14 mouse cellular contexts compared by ENCODE assay signal in the genomic region with DNA sequence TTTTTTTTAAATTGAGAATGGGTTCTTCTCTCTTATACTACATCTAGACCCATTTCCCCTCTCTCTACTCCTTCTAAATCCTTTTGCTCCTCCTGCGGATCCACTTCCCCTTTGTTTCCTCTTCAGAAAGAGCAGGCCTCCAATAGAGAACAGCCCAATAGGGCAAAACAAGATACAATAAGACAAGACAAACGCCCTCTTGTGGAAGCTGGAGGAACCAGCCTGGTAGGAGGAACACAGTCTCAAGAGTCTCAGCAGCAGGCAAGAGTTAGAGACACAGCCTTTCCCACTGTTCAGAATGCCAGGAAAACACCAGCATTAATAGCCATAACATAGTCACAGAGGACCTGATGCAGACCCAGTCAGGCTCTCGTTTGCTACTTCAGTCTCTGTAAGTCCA.
DNase-seq lines count a peak whose midpoint lies in the region; ATAC-seq and TF ChIP-seq lines count a peak whose summit lies in the region.
"Had no signal": no experiment of that assay in that cellular context is flagged by ENCODE, and none has a peak within 500 bp of the region (broad histone marks: within the 10 kb centered on the region; RNA-seq: fewer than 3 reads in every experiment).

No protein-coding gene starts in this region.

- H3K79me2 ChIP-seq in liver, adult 2 months (ENCODE audit: control insufficient read depth, insufficient read depth, low read length): no peaks in the 10 kb centered on the region

- no peak for TF ChIP-seq CTCF in liver, adult 2 months (IDR thresholded peaks at IDR 0.05; ENCODE audit: low read depth, low read length)
- TF ChIP-seq CTCF in forebrain, postnatal 0 days (IDR thresholded peaks at IDR 0.05; ENCODE audit: low read depth): no peak

- H3K9ac ChIP-seq in hindbrain, embryonic 13.5 days: no peak overlapping the region
- H3K9ac ChIP-seq in liver, adult 2 months (ENCODE audit: low read depth, low read length): no peak overlapping the region
- H3K9ac ChIP-seq in ES-E14 (ENCODE audit: insufficient read depth, low read depth, low read length, poor library complexity, severe bottlenecking): no peak overlapping the region
- H3K9ac ChIP-seq in forebrain, postnatal 0 days: no peak overlapping the region
- H3K9ac ChIP-seq: heart, embryonic 13.5 days; hindbrain, embryonic 15.5 days had no signal

- ATAC-seq in hindbrain, embryonic 13.5 days (ENCODE audit: low FRiP score): no peak
- no peak for ATAC-seq in forebrain, postnatal 0 days

- 39% methylated on average over 3 of the region's 3 CpGs for WGBS in hindbrain, embryonic 10.5 days
- 45% methylated on average over 3 of the region's 3 CpGs for WGBS in hindbrain, embryonic 13.5 days
- 43% methylated on average over 3 of the region's 3 CpGs for WGBS in liver, adult 2 months
- 54% methylated on average over 3 of the region's 3 CpGs for WGBS in forebrain, postnatal 0 days

- no peak overlapping the region for H3K4me2 ChIP-seq in hindbrain, embryonic 13.5 days
- H3K4me2 ChIP-seq in forebrain, postnatal 0 days (ENCODE audit: low read depth): no peak overlapping the region
- H3K4me2 ChIP-seq: heart, embryonic 13.5 days; hindbrain, embryonic 15.5 days had no signal

- in situ Hi-C loops in ES-E14 (cut with MboI; ENCODE audit: low sequenced_read_pairs in 2 of 2, unreplicated experiment in 2 of 2): no loop called here

- peak; percentile 4 for DNase-seq in hindbrain, embryonic 10.5 days (ENCODE audit: low spot score)
- DNase-seq in liver, adult 2 months (ENCODE audit: extremely low read depth, low read depth, low spot score): peak; percentile 1
- DNase-seq in liver (no peak), ES-E14 (ENCODE audit: low read depth, low spot score) (peak; percentile 56)
- peak; percentile 10 for DNase-seq in mesoderm, embryonic 11.5 days (ENCODE audit: low read depth, low spot score)
- DNase-seq in left cerebral cortex, adult 18-20 months (ENCODE audit: low spot score in 2 of 2): no peak
- no peak for DNase-seq in forebrain, postnatal 0 days
- DNase-seq: cerebellum, adult 11 months; lung, adult 2 months; right cerebral cortex, postnatal 14 days had no signal

- no peaks in the 10 kb centered on the region for H3K9me3 ChIP-seq in hindbrain, embryonic 10.5 days
- no peaks in the 10 kb centered on the region for H3K9me3 ChIP-seq in hindbrain, embryonic 13.5 days
- no peaks in the 10 kb centered on the region for H3K9me3 ChIP-seq in ES-E14 (ENCODE audit: control insufficient read depth, insufficient read depth, low read depth, low read length)
- H3K9me3 ChIP-seq in forebrain, postnatal 0 days (ENCODE audit: low read length): no peaks in the 10 kb centered on the region
- H3K9me3 ChIP-seq: heart, embryonic 13.5 days; hindbrain, embryonic 15.5 days; megakaryocyte, embryonic 14.5 days had no signal

- H3K27me3 ChIP-seq in hindbrain, embryonic 10.5 days (ENCODE audit: insufficient read depth, poor library complexity, severe bottlenecking): no peaks in the 10 kb centered on the region
- no peaks in the 10 kb centered on the region for H3K27me3 ChIP-seq in hindbrain, embryonic 13.5 days
- no peaks in the 10 kb centered on the region for H3K27me3 ChIP-seq in liver, adult 2 months (ENCODE audit: control insufficient read depth, insufficient read depth, low read length)
- no peaks in the 10 kb centered on the region for H3K27me3 ChIP-seq in forebrain, postnatal 0 days (ENCODE audit: insufficient read depth, low read length)
- H3K27me3 ChIP-seq: heart, embryonic 13.5 days; hindbrain, embryonic 15.5 days; megakaryocyte, embryonic 14.5 days had no signal

- TF ChIP-seq POLR2A in liver, adult 2 months (IDR thresholded peaks at IDR 0.05; ENCODE audit: extremely low read depth, insufficient read depth, low read length): no peak

- H3K27ac ChIP-seq in hindbrain, embryonic 10.5 days: no peak overlapping the region
- H3K27ac ChIP-seq in hindbrain, embryonic 13.5 days: no peak overlapping the region
- H3K27ac ChIP-seq in liver, adult 2 months (replicated peaks; ENCODE audit: insufficient read depth, low read depth, low read length): no peak overlapping the region
- no peak overlapping the region for H3K27ac ChIP-seq in ES-E14 (ENCODE audit: insufficient read depth, low read depth, low read length, poor library complexity, severe bottlenecking)
- H3K27ac ChIP-seq in forebrain, postnatal 0 days (ENCODE audit: low read depth, low read length): no peak overlapping the region
- H3K27ac ChIP-seq: heart, embryonic 13.5 days; hindbrain, embryonic 15.5 days had no signal

- H3K36me3 ChIP-seq in hindbrain, embryonic 10.5 days: no peaks in the 10 kb centered on the region
- no peaks in the 10 kb centered on the region for H3K36me3 ChIP-seq in hindbrain, embryonic 13.5 days
- H3K36me3 ChIP-seq in liver, adult 2 months (ENCODE audit: control insufficient read depth, insufficient read depth, low read length): no peaks in the 10 kb centered on the region
- no peaks in the 10 kb centered on the region for H3K36me3 ChIP-seq in ES-E14 (ENCODE audit: control insufficient read depth, insufficient read depth, low read length, poor library complexity, severe bottlenecking)
- H3K36me3 ChIP-seq in forebrain, postnatal 0 days (ENCODE audit: insufficient read depth): no peaks in the 10 kb centered on the region
- H3K36me3 ChIP-seq: heart, embryonic 13.5 days; hindbrain, embryonic 15.5 days had no signal

- no peaks in the 10 kb centered on the region for H3K4me1 ChIP-seq in hindbrain, embryonic 10.5 days (replicated peaks)
- no peaks in the 10 kb centered on the region for H3K4me1 ChIP-seq in hindbrain, embryonic 13.5 days (replicated peaks)
- no peaks in the 10 kb centered on the region for H3K4me1 ChIP-seq in liver, adult 2 months (ENCODE audit: control insufficient read depth, insufficient read depth, low read length)
- no peaks in the 10 kb centered on the region for H3K4me1 ChIP-seq in ES-E14 (ENCODE audit: control insufficient read depth in 2 of 2, insufficient read depth in 2 of 2, low read length in 2 of 2, poor library complexity in 1 of 2)
- H3K4me1 ChIP-seq in forebrain, postnatal 0 days (ENCODE audit: insufficient read depth): no peaks in the 10 kb centered on the region
- H3K4me1 ChIP-seq: heart, embryonic 13.5 days; hindbrain, embryonic 15.5 days; megakaryocyte, embryonic 14.5 days had no signal

- no peak overlapping the region for H3K4me3 ChIP-seq in hindbrain, embryonic 10.5 days
- no peak overlapping the region for H3K4me3 ChIP-seq in hindbrain, embryonic 13.5 days
- H3K4me3 ChIP-seq in liver, adult 2 months (ENCODE audit: insufficient read depth, low read depth, low read length): no peak overlapping the region
- no peak overlapping the region for H3K4me3 ChIP-seq in ES-E14 (ENCODE audit: insufficient read depth in 1 of 2, low read depth in 1 of 2, low read length in 2 of 2, poor library complexity in 1 of 2, severe bottlenecking in 1 of 2)
- H3K4me3 ChIP-seq in forebrain, postnatal 0 days (ENCODE audit: low read depth, low read length): no peak overlapping the region
- H3K4me3 ChIP-seq: heart, embryonic 13.5 days; hindbrain, embryonic 15.5 days; megakaryocyte, embryonic 14.5 days had no signal

TF ChIP-seq in ES-E14, 5 proteins besides CTCF, POLR2A, EP300 and RAD21:
- no peak for TF ChIP-seq ZNF384 (IDR thresholded peaks at IDR 0.05; ENCODE audit: low read depth, low read length)
- peak; percentile 38; the same call in 1 of the 2 replicates for TF ChIP-seq ZC3H11A (IDR thresholded peaks at IDR 0.05; ENCODE audit: borderline replicate concordance, low read depth, low read length)
TF ChIP-seq in ES-E14: peak in this region for 1.

Comparison
In these comparisons a context has a peak if more than half of its experiments do, and no peak if none do; other contexts are left out.
1. DNase-seq: peak in hindbrain, embryonic 10.5 days (single experiment), liver, adult 2 months (single experiment), ES-E14 (single experiment) and mesoderm, embryonic 11.5 days (single experiment); none in liver (single experiment), left cerebral cortex, adult 18-20 months (0 of 2) and forebrain, postnatal 0 days (single experiment).